Mouse (Mus musculus): Measurements from ENCODE around the gene Gnaq. TPM values are rescaled to one million over a fixed set of nuclear protein-coding genes. Genes with fewer than 3 reads are reported as not detected.
A peak's percentile ranks its signal among the peaks of the same experiment; 100 is the strongest.

Gnaq gene
- total and polyA plus RNA-seq, 3 experiments, result 8.1 to 12.9 (median 8.2) TPM

DNA sequence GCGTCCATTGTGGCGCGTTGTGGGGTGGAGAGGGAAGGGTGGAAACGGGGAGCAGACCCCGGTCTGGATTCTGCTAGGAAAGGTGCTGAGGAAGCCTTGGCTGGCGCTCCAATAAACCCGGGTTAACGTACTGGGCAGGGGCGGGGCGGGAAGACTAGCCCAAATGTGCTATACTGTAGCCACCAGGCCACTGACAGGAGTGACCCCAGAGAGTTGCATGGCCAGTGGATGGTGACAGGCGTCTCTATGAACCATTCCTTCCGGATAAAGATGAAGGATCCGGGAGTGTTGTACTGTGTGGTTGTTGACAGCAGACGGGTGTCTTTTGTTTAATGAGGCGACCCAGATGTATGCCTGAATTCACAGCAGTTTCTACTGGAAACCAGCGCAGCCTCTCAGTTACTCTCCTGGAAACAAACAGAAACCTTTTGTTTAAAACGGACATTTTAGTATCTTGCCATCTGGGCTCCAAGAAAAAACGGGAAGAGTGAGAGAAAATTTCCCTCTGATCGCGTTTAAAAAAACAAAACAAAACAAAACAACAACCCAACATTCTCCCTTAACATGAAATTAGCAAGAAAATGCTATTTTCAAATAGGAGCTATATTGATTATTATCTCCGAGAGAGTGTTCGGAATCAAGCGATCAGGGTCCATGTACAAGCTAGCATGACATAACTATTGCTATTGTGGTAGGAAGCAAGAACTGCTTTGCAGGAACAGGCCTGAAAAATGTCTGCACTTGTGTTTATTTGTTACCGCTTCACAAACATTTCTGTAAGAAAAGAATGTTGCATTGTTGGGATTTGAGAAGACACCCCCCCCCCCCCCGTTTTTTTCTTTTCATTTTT is 1.3 kb downstream of the Gnaq start:
- DNase-seq (ENCODE audit: extremely low read depth), result no peak
- H3K27me3 ChIP-seq (replicated peaks), result no peaks in the 10 kb centered on the region
- H3K36me3 ChIP-seq (replicated peaks in 1 of 2; ENCODE audit: control insufficient read depth in 1 of 2, insufficient read depth in 1 of 2, low read length in 1 of 2), result peaks cover 0 to 3% of the 10 kb centered on the region in 2 experiments
- peaks cover 2% of the 10 kb centered on the region for H3K9me3 ChIP-seq (replicated peaks; ENCODE audit: low read length)
- peak overlapping the region; percentile 90 for H3K9ac ChIP-seq (ENCODE audit: insufficient read depth, low read depth)
- peaks cover 14% of the 10 kb centered on the region for H3K79me2 ChIP-seq (replicated peaks; ENCODE audit: control insufficient read depth, extremely low read depth, insufficient read depth, poor library complexity, severe bottlenecking)
- peaks cover 6 to 29% of the 10 kb centered on the region in 2 experiments for H3K4me1 ChIP-seq (ENCODE audit: control insufficient read depth in 1 of 2, insufficient read depth in 2 of 2)
- H3K4me2 ChIP-seq (ENCODE audit: insufficient read depth, low read depth, poor library complexity, severe bottlenecking), result peak overlapping the region; percentile 38
- TF ChIP-seq ZNF384 (IDR thresholded peaks at IDR 0.05; ENCODE audit: low read depth, low read length), result no peak
- TF ChIP-seq POLR2A (IDR thresholded peaks at IDR 0.05; ENCODE audit: low read depth, low read length), result no peak
- no peak for TF ChIP-seq PAX5 (IDR thresholded peaks at IDR 0.05; ENCODE audit: low read length)
- TF ChIP-seq IRF4 (IDR thresholded peaks at IDR 0.05; ENCODE audit: low read depth, low read length), result no peak
- H3K4me3 ChIP-seq (replicated peaks in 1 of 3; ENCODE audit: low read depth in 2 of 3, low read length in 2 of 3, poor library complexity in 1 of 3), result peak overlapping the region; percentile 58 to 90 (median 76)
- no peak overlapping the region for H3K27ac ChIP-seq (ENCODE audit: insufficient read depth, low read depth)
- dilution Hi-C loops (cut with MboI; ENCODE audit: extremely low pct_ligation_motif_present, extremely low pct_unique_long_range_greater_than_20kb, low sequenced_read_pairs) (no loop called here), in situ Hi-C loops (cut with MboI; ENCODE audit: low pct_ligation_motif_present, low pct_unique_long_range_greater_than_20kb, low sequenced_read_pairs) (loop anchor here (10.0 kb wide), 1 partner anchor 191 kb away; no protein-coding TSS in a partner anchor)

DNA sequence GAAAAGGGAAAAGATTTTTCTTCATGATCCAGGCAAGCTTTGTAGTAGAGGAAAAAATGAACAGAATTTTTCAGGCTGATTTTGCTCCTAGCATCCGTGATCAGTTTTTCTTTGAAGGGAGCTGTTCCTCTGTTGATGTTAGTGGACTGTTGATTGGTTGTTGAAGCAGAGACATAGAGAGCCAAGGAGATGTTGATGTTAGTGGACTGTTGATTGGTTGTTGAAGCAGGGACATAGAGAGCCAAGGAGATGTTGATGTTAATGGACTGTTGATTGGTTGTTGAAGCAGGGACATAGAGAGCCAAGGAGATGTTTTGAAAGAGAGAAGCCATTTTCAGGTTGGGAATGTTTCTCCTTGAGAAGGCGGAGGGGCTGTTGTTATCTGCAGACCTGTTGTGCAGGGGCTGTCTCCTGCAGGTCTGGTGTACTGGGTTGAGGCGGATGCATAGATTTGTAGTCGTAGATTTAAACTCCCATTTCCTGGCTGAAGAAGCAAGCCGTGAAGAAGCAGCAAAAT is 5.5 kb downstream of the Gnaq start:
- in situ Hi-C loops (cut with MboI; ENCODE audit: low pct_ligation_motif_present, low pct_unique_long_range_greater_than_20kb, low sequenced_read_pairs) (loop anchor here (10.0 kb wide), 1 partner anchor 187 kb away; no protein-coding TSS in a partner anchor), dilution Hi-C loops (cut with MboI; ENCODE audit: extremely low pct_ligation_motif_present, extremely low pct_unique_long_range_greater_than_20kb, low sequenced_read_pairs) (no loop called here)
- Histone ChIP-seq H3K27ac (ENCODE audit: insufficient read depth, low read depth) (no peak overlapping the region), H3K4me3 (replicated peaks in 1 of 3; ENCODE audit: low read depth in 2 of 3, low read length in 2 of 3, poor library complexity in 1 of 3) (no peak overlapping the region), H3K4me2 (ENCODE audit: insufficient read depth, low read depth, poor library complexity, severe bottlenecking) (no peak overlapping the region), H3K79me2 (replicated peaks; ENCODE audit: control insufficient read depth, extremely low read depth, insufficient read depth, poor library complexity, severe bottlenecking) (peaks cover 21% of the 10 kb centered on the region), H3K27me3 (replicated peaks) (no peaks in the 10 kb centered on the region), H3K4me1 (ENCODE audit: control insufficient read depth in 1 of 2, insufficient read depth in 2 of 2) (peaks cover 8 to 64% of the 10 kb centered on the region in 2 experiments), H3K9me3 (replicated peaks; ENCODE audit: low read length) (no peaks in the 10 kb centered on the region), H3K36me3 (replicated peaks in 1 of 2; ENCODE audit: control insufficient read depth in 1 of 2, insufficient read depth in 1 of 2, low read length in 1 of 2) (peaks cover 0 to 20% of the 10 kb centered on the region in 2 experiments), H3K9ac (ENCODE audit: insufficient read depth, low read depth) (no peak overlapping the region)
- no peak for DNase-seq (ENCODE audit: extremely low read depth)
- TF ChIP-seq MAZ (IDR thresholded peaks at IDR 0.05; ENCODE audit: low read depth, low read length) (no peak), TBP (conservative IDR thresholded peaks at IDR 0.05; ENCODE audit: low read depth, low read length) (no peak), BHLHE40 (IDR thresholded peaks at IDR 0.05; ENCODE audit: low read depth, low read length) (no peak), CHD1 (IDR thresholded peaks at IDR 0.05; ENCODE audit: low read depth, low read length) (no peak)

DNA sequence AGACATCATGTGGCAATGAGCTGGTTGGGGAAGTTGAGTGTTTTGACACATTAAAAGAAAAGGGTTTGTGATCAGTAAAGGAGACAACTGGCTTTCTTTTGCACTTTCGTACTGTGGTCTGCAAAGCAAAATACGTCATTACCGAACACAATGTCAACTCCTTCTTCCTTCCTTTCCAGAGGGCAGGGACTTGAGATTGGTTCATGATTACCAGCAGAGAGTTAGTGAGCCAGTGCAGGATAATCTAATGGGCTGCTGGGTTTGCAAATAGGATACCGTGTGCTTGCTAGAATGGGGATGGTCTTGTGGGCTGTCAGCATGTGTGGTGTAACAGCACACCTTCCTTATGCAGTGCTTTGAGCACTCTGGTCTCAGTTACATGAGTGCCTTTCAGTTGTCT is 8.1 kb downstream of the Gnaq start:
- Histone ChIP-seq H3K4me3 (replicated peaks in 1 of 3; ENCODE audit: low read depth in 2 of 3, low read length in 2 of 3, poor library complexity in 1 of 3) (no peak overlapping the region), H3K27me3 (replicated peaks) (no peaks in the 10 kb centered on the region), H3K4me1 (ENCODE audit: control insufficient read depth in 1 of 2, insufficient read depth in 2 of 2) (peaks cover 4 to 45% of the 10 kb centered on the region in 2 experiments; a peak in 3 of 4 replicates), H3K4me2 (ENCODE audit: insufficient read depth, low read depth, poor library complexity, severe bottlenecking) (no peak overlapping the region), H3K9ac (ENCODE audit: insufficient read depth, low read depth) (no peak overlapping the region), H3K79me2 (replicated peaks; ENCODE audit: control insufficient read depth, extremely low read depth, insufficient read depth, poor library complexity, severe bottlenecking) (peaks cover 8% of the 10 kb centered on the region; the same call in 1 of the 2 replicates), H3K9me3 (replicated peaks; ENCODE audit: low read length) (no peaks in the 10 kb centered on the region), H3K27ac (ENCODE audit: insufficient read depth, low read depth) (no peak overlapping the region), H3K36me3 (replicated peaks in 1 of 2; ENCODE audit: control insufficient read depth in 1 of 2, insufficient read depth in 1 of 2, low read length in 1 of 2) (peaks cover 0 to 26% of the 10 kb centered on the region in 2 experiments)
- TF ChIP-seq POLR2A (IDR thresholded peaks at IDR 0.05; ENCODE audit: low read depth, low read length), result no peak
- no peak for TF ChIP-seq NELFE (IDR thresholded peaks at IDR 0.05; ENCODE audit: low read depth, low read length)
- no peak for TF ChIP-seq MEF2A (IDR thresholded peaks at IDR 0.05; ENCODE audit: borderline replicate concordance, low read depth, low read length)
- TF ChIP-seq USF1 (IDR thresholded peaks at IDR 0.05; ENCODE audit: low read depth, low read length), result no peak
- in situ Hi-C loops (cut with MboI; ENCODE audit: low pct_ligation_motif_present, low pct_unique_long_range_greater_than_20kb, low sequenced_read_pairs) (no loop called here), dilution Hi-C loops (cut with MboI; ENCODE audit: extremely low pct_ligation_motif_present, extremely low pct_unique_long_range_greater_than_20kb, low sequenced_read_pairs) (no loop called here)
- no peak for DNase-seq (ENCODE audit: extremely low read depth)

All from CH12.LX (cell line).